Comparison of ENCODE assay signal across 9 mouse cellular contexts in genomic region chr2:155613953-155614352, GRCm38 (mm10). TPM values are rescaled to one million over a fixed set of nuclear protein-coding genes. Genes with fewer than 3 reads are reported as not detected.
A peak's percentile ranks its signal among the peaks of the same experiment; 100 is the strongest.
DNase-seq lines count a peak whose midpoint lies in the region; ATAC-seq lines count a peak whose summit lies in the region.
"Had no signal": no experiment of that assay in that cellular context is flagged by ENCODE, and none has a peak within 500 bp of the region (broad histone marks: within the 10 kb centered on the region; RNA-seq: fewer than 3 reads in every experiment).

No protein-coding gene starts in this region.

- no peak overlapping the region for H3K9ac ChIP-seq in lung, embryonic 16.5 days (ENCODE audit: low read length)
- peak overlapping the region; percentile 89 for H3K9ac ChIP-seq in liver, embryonic 11.5 days (ENCODE audit: low read depth, low read length)
- H3K9ac ChIP-seq in stomach, embryonic 16.5 days (ENCODE audit: low read length) = peak overlapping the region; percentile 15; the same call in 1 of the 2 replicates

- ATAC-seq in lung, embryonic 16.5 days (ENCODE audit: low read depth) = no peak
- peak; percentile 82 for ATAC-seq in liver, embryonic 11.5 days (replicated peaks; ENCODE audit: low FRiP score)
- no peak for ATAC-seq in stomach, embryonic 16.5 days (ENCODE audit: insufficient read depth, low FRiP score)

- H3K4me1 ChIP-seq in lung, embryonic 16.5 days (replicated peaks; ENCODE audit: control insufficient read depth, insufficient read depth, low read length) = 0 out of 2 replicates have a peak, but pooled peaks cover 2% of the 10 kb centered on the region
- peaks cover 16% of the 10 kb centered on the region for H3K4me1 ChIP-seq in hindbrain, embryonic 10.5 days (replicated peaks)
- peaks cover 37% of the 10 kb centered on the region for H3K4me1 ChIP-seq in liver, embryonic 11.5 days (replicated peaks; ENCODE audit: control insufficient read depth, insufficient read depth, low read length)
- peaks cover 5% of the 10 kb centered on the region; the same call in 1 of the 2 replicates for H3K4me1 ChIP-seq in stomach, embryonic 16.5 days (ENCODE audit: control insufficient read depth, insufficient read depth, low read length)

- H3K4me2 ChIP-seq in lung, embryonic 16.5 days (ENCODE audit: low read depth, low read length) = peak overlapping the region; percentile 52; the same call in 1 of the 2 replicates
- peak overlapping the region; percentile 87 for H3K4me2 ChIP-seq in liver, embryonic 11.5 days
- H3K4me2 ChIP-seq in stomach, embryonic 16.5 days (ENCODE audit: low read depth, low read length) = peak overlapping the region; percentile 45

- H3K27ac ChIP-seq in lung, embryonic 16.5 days (ENCODE audit: low read length) = no peak overlapping the region
- H3K27ac ChIP-seq in hindbrain, embryonic 10.5 days = peak overlapping the region; percentile 56
- peak overlapping the region; percentile 96 for H3K27ac ChIP-seq in liver, embryonic 11.5 days (ENCODE audit: low read depth, low read length)
- no peak overlapping the region for H3K27ac ChIP-seq in stomach, embryonic 16.5 days (ENCODE audit: low read length)

- 49% methylated on average over 8 of the region's 8 CpGs for WGBS in lung, embryonic 16.5 days
- 72% methylated on average over 8 of the region's 8 CpGs for WGBS in hindbrain, embryonic 10.5 days
- 34% methylated on average over 8 of the region's 8 CpGs for WGBS in liver, embryonic 11.5 days
- 54% methylated on average over 8 of the region's 8 CpGs for WGBS in stomach, embryonic 16.5 days

- no peak for DNase-seq in lung, postnatal 14 days
- DNase-seq in hindbrain, embryonic 10.5 days (ENCODE audit: low spot score) = no peak
- DNase-seq in liver, embryonic 11.5 days (ENCODE audit: low spot score) = no peak
- no peak for DNase-seq in layer of hippocampus, postnatal 25 days (ENCODE audit: extremely low spot score in 1 of 2, low spot score in 1 of 2)
- no peak for DNase-seq in frontal cortex, postnatal 14 days (ENCODE audit: low spot score in 2 of 2)
- DNase-seq: right cerebral cortex, adult 18-20 months had no signal

- H3K4me3 ChIP-seq in lung, embryonic 16.5 days (ENCODE audit: low read length) = no peak overlapping the region
- peak overlapping the region; percentile 49 for H3K4me3 ChIP-seq in hindbrain, embryonic 10.5 days
- H3K4me3 ChIP-seq in liver, embryonic 11.5 days (ENCODE audit: low read depth, low read length) = peak overlapping the region; percentile 63
- H3K4me3 ChIP-seq in stomach, embryonic 16.5 days (replicated peaks; ENCODE audit: low read length) = peak overlapping the region; percentile 21; the same call in 1 of the 2 replicates

- no peaks in the 10 kb centered on the region for H3K9me3 ChIP-seq in lung, embryonic 16.5 days (ENCODE audit: control insufficient read depth, low read length)
- no peaks in the 10 kb centered on the region for H3K9me3 ChIP-seq in hindbrain, embryonic 10.5 days
- no peaks in the 10 kb centered on the region for H3K9me3 ChIP-seq in liver, embryonic 11.5 days (ENCODE audit: control insufficient read depth, low read length)
- H3K9me3 ChIP-seq in stomach, embryonic 16.5 days (replicated peaks; ENCODE audit: control insufficient read depth, low read length) = no peaks in the 10 kb centered on the region

- no peaks in the 10 kb centered on the region for H3K27me3 ChIP-seq in lung, embryonic 16.5 days (ENCODE audit: control insufficient read depth, insufficient read depth, low read depth, low read length)
- H3K27me3 ChIP-seq in hindbrain, embryonic 10.5 days (ENCODE audit: insufficient read depth, poor library complexity, severe bottlenecking) = peaks cover 24% of the 10 kb centered on the region
- H3K27me3 ChIP-seq in liver, embryonic 11.5 days (replicated peaks; ENCODE audit: control insufficient read depth, insufficient read depth, low read length) = peaks cover 4% of the 10 kb centered on the region; the same call in 1 of the 2 replicates
- no peaks in the 10 kb centered on the region; the same call in 1 of the 2 replicates for H3K27me3 ChIP-seq in stomach, embryonic 16.5 days (ENCODE audit: control insufficient read depth, insufficient read depth, low read length)

- no peaks in the 10 kb centered on the region for H3K36me3 ChIP-seq in lung, embryonic 16.5 days (ENCODE audit: control insufficient read depth, insufficient read depth, low read length)
- no peaks in the 10 kb centered on the region for H3K36me3 ChIP-seq in hindbrain, embryonic 10.5 days
- H3K36me3 ChIP-seq in liver, embryonic 11.5 days (ENCODE audit: control insufficient read depth, insufficient read depth, low read length) = no peaks in the 10 kb centered on the region
- no peaks in the 10 kb centered on the region for H3K36me3 ChIP-seq in stomach, embryonic 16.5 days (ENCODE audit: control insufficient read depth, insufficient read depth, low read length)

RNA-seq across cellular contexts. Expression of gene Myh7b, which starts 2.9 kb away (rescaled TPM):
- polyA plus RNA-seq in lung, embryonic 16.5 days (2015; fragmentation: Nextera tagmentation; extraction: Ambion mirVana) = 0.18 and 0.75 TPM in 2 replicates
- 0.49 and 0.69 TPM in 2 replicates for polyA plus RNA-seq in hindbrain, embryonic 10.5 days (2016; fragmentation: Nextera tagmentation; extraction: Ambion mirVana)
- 4.3 and 5.3 TPM in 2 replicates for polyA plus RNA-seq in liver, embryonic 11.5 days (2014; fragmentation: Nextera tagmentation; extraction: Ambion mirVana)
- polyA plus RNA-seq in stomach, embryonic 16.5 days (2015; fragmentation: Nextera tagmentation; extraction: Ambion mirVana) = 0.21 and 0.58 TPM in 2 replicates
- total RNA-seq in layer of hippocampus, postnatal 25 days (2021) = 1 to 10 TPM; 2.7 to 3.7 TPM
- total RNA-seq: liver, adult 2 months had no signal
- polyA plus RNA-seq: liver, adult 2 months had no signal

RNA-seq across cellular contexts. Expression of gene Gss, which starts 21.3 kb away (rescaled TPM):
- 27.7 and 32.0 TPM in 2 replicates for polyA plus RNA-seq in lung, embryonic 16.5 days (2015; fragmentation: Nextera tagmentation; extraction: Ambion mirVana)
- 19.9 and 20.6 TPM in 2 replicates for polyA plus RNA-seq in hindbrain, embryonic 10.5 days (2016; fragmentation: Nextera tagmentation; extraction: Ambion mirVana)
- 59.7 and 60.5 TPM in 2 replicates for polyA plus RNA-seq in liver, embryonic 11.5 days (2014; fragmentation: Nextera tagmentation; extraction: Ambion mirVana)
- polyA plus RNA-seq in stomach, embryonic 16.5 days (2015; fragmentation: Nextera tagmentation; extraction: Ambion mirVana) = 41.8 and 42.5 TPM in 2 replicates
- total RNA-seq in layer of hippocampus, postnatal 25 days (2021) = 10 to 100 TPM; 22.6 to 26.5 TPM

Comparison
In these comparisons a context has a peak if more than half of its experiments do, and no peak if none do; other contexts are left out.
1. H3K27ac ChIP-seq: peak in hindbrain, embryonic 10.5 days (single experiment) and liver, embryonic 11.5 days (single experiment); none in lung, embryonic 16.5 days (single experiment) and stomach, embryonic 16.5 days (single experiment).
2. Peak in every context shown above with its lines, with median percentiles within 50 percentile points of each other: H3K4me2 ChIP-seq.